Mouse (Mus musculus): ENCODE measurements at regions not wholly inside any gene's neighbourhood (a gene's known extent, or its start where the extent isn't known, plus 50 kb on each side); places are given as distances from the start of the nearest gene placed in this dataset.

GRCm38 (mm10) chr12:82085771-82086400, 83.2 kb upstream of the Sipa1l1 start:
- TF ChIP-seq CTCF (IDR thresholded peaks at IDR 0.05; ENCODE audit: borderline replicate concordance, insufficient read depth, low read depth, low read length) = no peak
- no peak for TF ChIP-seq POLR2A (IDR thresholded peaks at IDR 0.05; ENCODE audit: borderline replicate concordance, insufficient read depth, low read length)
